Mouse (Mus musculus): ENCODE data around the gene Gipc3. TPM values are rescaled to one million over a fixed set of nuclear protein-coding genes. Genes with fewer than 3 reads are reported as not detected.

Gene Gipc3
- 0.05 and 0.08 TPM in 2 replicates for polyA plus RNA-seq (2014; fragmentation: Nextera tagmentation; extraction: Ambion mirVana)

DNA sequence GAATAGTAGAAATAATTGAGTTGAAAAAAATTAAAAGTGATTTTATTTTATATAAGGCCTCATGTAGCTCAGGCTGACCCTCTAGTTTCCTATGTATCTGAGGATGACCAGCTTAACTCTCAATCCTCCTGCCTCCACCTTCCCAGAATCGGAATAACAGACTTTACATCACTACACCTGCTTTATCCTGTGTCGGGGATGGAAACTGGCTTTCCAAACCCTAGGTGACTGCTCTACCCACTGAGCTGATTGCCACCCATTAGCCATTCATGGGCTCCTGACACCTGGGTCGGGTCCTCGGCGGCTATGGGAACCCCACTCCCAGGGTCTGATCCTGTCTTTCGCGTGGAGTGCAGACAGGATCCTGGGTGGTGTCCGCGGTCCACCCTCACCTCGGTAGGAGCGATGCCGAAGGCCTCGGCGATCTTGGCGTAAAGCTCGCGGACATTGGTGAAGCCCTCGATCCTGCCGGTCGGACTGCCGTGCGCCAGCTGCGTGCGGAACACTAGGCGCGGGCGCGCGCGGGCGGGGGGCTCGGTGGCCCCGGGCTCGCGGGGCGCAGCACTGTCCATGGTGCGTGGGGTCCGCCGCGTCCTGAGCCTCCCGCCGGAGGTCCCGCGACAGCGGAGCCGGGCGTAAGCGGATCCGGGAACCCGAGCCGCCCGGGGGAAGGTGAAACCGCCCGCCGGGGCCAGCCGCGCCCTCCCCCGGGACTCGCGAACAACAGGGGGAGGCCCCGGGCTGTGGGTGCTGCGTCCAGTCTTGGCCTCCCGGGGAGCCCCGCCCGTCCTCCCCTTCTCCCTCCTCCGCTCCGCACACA lies at the start of gene Gipc3:
TSS of gene Gipc3 (minus strand) at position 581 of the 820 bp plus-strand sequence.
- Histone ChIP-seq H3K4me1 (ENCODE audit: control insufficient read depth, insufficient read depth, low read length) (peaks cover 6% of the 10 kb centered on the region; the same call in 1 of the 2 replicates), H3K4me2 (ENCODE audit: low read depth, low read length) (peak within 1 kb of the TSS; percentile 71), H3K36me3 (ENCODE audit: control insufficient read depth, insufficient read depth, low read length) (no peaks in the 10 kb centered on the region), H3K9me3 (ENCODE audit: control insufficient read depth, low read length) (no peaks in the 10 kb centered on the region), H3K27me3 (ENCODE audit: control insufficient read depth, insufficient read depth, low read length) (peaks cover 34% of the 10 kb centered on the region), H3K4me3 (ENCODE audit: low read depth, low read length) (peak within 1 kb of the TSS; percentile 31), H3K27ac (ENCODE audit: low read depth, low read length) (no peak within 1 kb of the TSS), H3K9ac (replicated peaks; ENCODE audit: low read depth, low read length) (peak within 1 kb of the TSS; percentile 37)
- WGBS, result 5% methylated on average over 66 of the region's 67 CpGs
- ATAC-seq (ENCODE audit: low read depth), result no peak

DNA sequence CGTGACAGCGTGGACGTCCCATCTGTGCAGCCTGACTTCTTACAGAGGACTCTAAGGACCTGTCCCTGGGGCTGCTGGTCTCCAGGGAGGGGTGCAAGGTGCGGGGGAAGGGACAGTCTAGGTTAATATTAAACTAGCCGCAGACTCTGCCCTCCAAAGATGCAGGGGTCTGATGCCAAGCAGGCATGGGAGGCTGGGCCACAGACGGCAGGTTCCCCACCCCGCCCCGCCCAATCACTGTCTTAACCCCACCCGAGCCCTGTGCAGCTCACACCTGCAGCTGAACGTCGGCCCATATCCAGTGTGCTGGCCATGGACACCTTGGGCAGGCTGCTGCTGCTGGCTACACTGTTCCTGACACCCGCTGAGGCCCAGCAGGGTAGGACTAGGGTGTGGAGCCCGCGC lies 49.7 kb upstream of the Gipc3 start, which contains the start of gene Smim24:
TSS of gene Smim24 (plus strand) at position 271 of the 405 bp plus-strand sequence.
- 0 out of 2 replicates have a peak within 1 kb of the TSS, but pooled peaks have one; percentile 12 for H3K4me3 ChIP-seq (ENCODE audit: low read depth, low read length)
- H3K4me1 ChIP-seq (ENCODE audit: control insufficient read depth, insufficient read depth, low read length), result peaks cover 17% of the 10 kb centered on the region
- no peaks in the 10 kb centered on the region for H3K27me3 ChIP-seq (ENCODE audit: control insufficient read depth, insufficient read depth, low read length)
- peak within 1 kb of the TSS; percentile 22; the same call in 1 of the 2 replicates for H3K27ac ChIP-seq (ENCODE audit: low read depth, low read length)
- peak within 1 kb of the TSS; percentile 39 for H3K4me2 ChIP-seq (ENCODE audit: low read depth, low read length)
- WGBS, result 68% methylated on average over 13 of the region's 14 CpGs
- H3K9ac ChIP-seq (replicated peaks; ENCODE audit: low read depth, low read length), result peak within 1 kb of the TSS; percentile 32
- peaks cover 11% of the 10 kb centered on the region for H3K36me3 ChIP-seq (ENCODE audit: control insufficient read depth, insufficient read depth, low read length)
- no peaks in the 10 kb centered on the region for H3K9me3 ChIP-seq (ENCODE audit: control insufficient read depth, low read length)
- no peak for ATAC-seq (ENCODE audit: low read depth)

- WGBS, result 82% methylated on average over 6 of the region's 6 CpGs
- no peak overlapping the region for H3K9ac ChIP-seq (replicated peaks; ENCODE audit: low read depth, low read length)
- no peaks in the 10 kb centered on the region for H3K9me3 ChIP-seq (ENCODE audit: control insufficient read depth, low read length)
- peaks cover 12% of the 10 kb centered on the region for H3K36me3 ChIP-seq (ENCODE audit: control insufficient read depth, insufficient read depth, low read length)
- no peak for ATAC-seq (ENCODE audit: low read depth)
- no peak overlapping the region for H3K27ac ChIP-seq (ENCODE audit: low read depth, low read length)
- no peak overlapping the region for H3K4me2 ChIP-seq (ENCODE audit: low read depth, low read length)
- no peaks in the 10 kb centered on the region for H3K27me3 ChIP-seq (ENCODE audit: control insufficient read depth, insufficient read depth, low read length)
- H3K4me1 ChIP-seq (ENCODE audit: control insufficient read depth, insufficient read depth, low read length), result peaks cover 17% of the 10 kb centered on the region
- no peak overlapping the region for H3K4me3 ChIP-seq (ENCODE audit: low read depth, low read length)
These were observed 49.2 kb upstream of the Gipc3 start for GRCm38 (mm10) chr10:81392270-81392669.

GRCm38 (mm10) chr10:81390678-81390965 lies 47.6 kb upstream of the Gipc3 start:
- Histone ChIP-seq H3K4me2 (ENCODE audit: low read depth, low read length) (no peak overlapping the region), H3K36me3 (ENCODE audit: control insufficient read depth, insufficient read depth, low read length) (peaks cover 21% of the 10 kb centered on the region), H3K9me3 (ENCODE audit: control insufficient read depth, low read length) (no peaks in the 10 kb centered on the region), H3K4me1 (ENCODE audit: control insufficient read depth, insufficient read depth, low read length) (peaks cover 13% of the 10 kb centered on the region; the same call in 1 of the 2 replicates), H3K9ac (replicated peaks; ENCODE audit: low read depth, low read length) (no peak overlapping the region), H3K27me3 (ENCODE audit: control insufficient read depth, insufficient read depth, low read length) (no peaks in the 10 kb centered on the region), H3K4me3 (ENCODE audit: low read depth, low read length) (no peak overlapping the region), H3K27ac (ENCODE audit: low read depth, low read length) (no peak overlapping the region)
- 91% methylated on average over 13 of the region's 13 CpGs for WGBS
- no peak for ATAC-seq (ENCODE audit: low read depth)

DNA sequence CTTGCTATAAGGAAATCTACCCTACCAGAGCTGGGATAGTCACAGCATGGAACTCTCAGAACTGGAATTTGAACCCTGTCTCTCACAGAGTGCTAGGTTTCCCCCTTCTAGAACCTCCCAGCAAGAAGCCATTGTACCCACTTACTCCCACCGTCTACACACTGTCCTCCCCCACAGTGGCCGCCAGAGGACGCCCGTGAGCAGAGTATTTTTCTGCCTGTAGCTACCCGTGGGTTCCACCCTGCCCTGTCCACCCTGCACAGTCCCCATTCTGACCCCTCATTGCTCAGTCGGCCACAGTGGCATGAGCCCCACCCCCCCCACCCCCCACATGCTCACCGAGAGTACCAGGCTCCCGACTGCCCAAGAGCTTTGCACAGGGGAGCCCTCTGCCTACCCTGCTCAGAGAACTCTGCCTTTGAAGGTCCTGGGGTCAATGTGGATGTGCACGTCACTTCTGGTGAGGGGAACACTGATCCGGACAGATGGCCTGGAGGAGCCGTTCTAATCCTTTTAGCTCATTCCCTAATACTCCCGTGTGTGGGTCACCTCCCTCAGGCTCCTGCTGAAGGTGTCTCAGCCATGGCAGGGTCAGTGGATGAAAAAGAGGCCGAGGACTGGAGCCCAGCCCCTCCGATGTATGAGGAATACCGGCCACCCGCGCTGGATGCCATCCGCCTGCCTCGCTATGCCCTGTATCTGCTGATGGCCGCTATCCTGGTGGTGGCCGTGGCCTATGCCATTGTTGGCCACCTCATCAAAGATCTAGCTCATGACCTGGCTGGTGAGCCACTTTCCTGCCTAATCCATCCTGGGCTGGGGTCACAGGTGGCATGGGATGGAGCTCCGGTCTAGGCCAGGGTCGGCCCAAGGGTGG lies 47.0 kb upstream of the Gipc3 start:
- Histone ChIP-seq H3K4me3 (ENCODE audit: low read depth, low read length) (no peak overlapping the region), H3K36me3 (ENCODE audit: control insufficient read depth, insufficient read depth, low read length) (peaks cover 21% of the 10 kb centered on the region), H3K4me1 (ENCODE audit: control insufficient read depth, insufficient read depth, low read length) (peaks cover 17% of the 10 kb centered on the region), H3K9me3 (ENCODE audit: control insufficient read depth, low read length) (no peaks in the 10 kb centered on the region), H3K9ac (replicated peaks; ENCODE audit: low read depth, low read length) (no peak overlapping the region), H3K4me2 (ENCODE audit: low read depth, low read length) (no peak overlapping the region), H3K27ac (ENCODE audit: low read depth, low read length) (no peak overlapping the region), H3K27me3 (ENCODE audit: control insufficient read depth, insufficient read depth, low read length) (no peaks in the 10 kb centered on the region)
- ATAC-seq (ENCODE audit: low read depth), result peak; percentile 61
- WGBS, result 61% methylated on average over 23 of the region's 23 CpGs

DNA sequence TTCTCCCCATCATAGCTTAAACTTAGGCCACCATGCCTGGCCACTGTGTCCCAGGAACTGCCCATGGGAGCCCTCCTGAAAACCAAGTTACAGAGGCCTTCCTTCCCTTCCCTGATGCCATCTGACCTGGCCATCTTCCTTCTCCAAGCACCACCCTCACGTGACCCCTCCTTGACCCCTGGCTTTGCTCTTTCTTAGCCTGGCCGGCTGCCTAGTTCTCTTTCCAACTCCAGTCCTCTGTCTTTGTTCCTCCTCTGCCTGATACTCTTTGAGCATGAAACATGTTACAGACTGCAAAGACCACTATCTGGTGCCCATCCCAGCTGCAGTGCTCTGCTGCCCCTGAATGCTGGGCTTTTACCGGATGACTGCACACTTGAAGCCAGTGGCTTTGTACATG lies 46.3 kb upstream of the Gipc3 start:
- ATAC-seq (ENCODE audit: low read depth), result no peak
- Histone ChIP-seq H3K36me3 (ENCODE audit: control insufficient read depth, insufficient read depth, low read length) (peaks cover 21% of the 10 kb centered on the region), H3K4me2 (ENCODE audit: low read depth, low read length) (no peak overlapping the region), H3K27me3 (ENCODE audit: control insufficient read depth, insufficient read depth, low read length) (no peaks in the 10 kb centered on the region), H3K27ac (ENCODE audit: low read depth, low read length) (no peak overlapping the region), H3K9ac (replicated peaks; ENCODE audit: low read depth, low read length) (no peak overlapping the region), H3K4me1 (ENCODE audit: control insufficient read depth, insufficient read depth, low read length) (peaks cover 21% of the 10 kb centered on the region), H3K9me3 (ENCODE audit: control insufficient read depth, low read length) (no peaks in the 10 kb centered on the region), H3K4me3 (ENCODE audit: low read depth, low read length) (no peak overlapping the region)
- WGBS, result 58% methylated on average over 3 of the region's 3 CpGs

GRCm38 (mm10) chr10:81388505-81389055 lies 45.5 kb upstream of the Gipc3 start, which contains the start of gene Gm48552:
Gene Gm48552, plus strand, starts transcription at chr10:81389005.
- H3K4me3 ChIP-seq (ENCODE audit: low read depth, low read length), result no peak within 1 kb of the TSS
- no peak within 1 kb of the TSS for H3K4me2 ChIP-seq (ENCODE audit: low read depth, low read length)
- no peak for ATAC-seq (ENCODE audit: low read depth)
- no peaks in the 10 kb centered on the region for H3K27me3 ChIP-seq (ENCODE audit: control insufficient read depth, insufficient read depth, low read length)
- 87% methylated on average over 5 of the region's 5 CpGs for WGBS
- peaks cover 21% of the 10 kb centered on the region for H3K36me3 ChIP-seq (ENCODE audit: control insufficient read depth, insufficient read depth, low read length)
- no peaks in the 10 kb centered on the region for H3K9me3 ChIP-seq (ENCODE audit: control insufficient read depth, low read length)
- H3K4me1 ChIP-seq (ENCODE audit: control insufficient read depth, insufficient read depth, low read length), result peaks cover 16% of the 10 kb centered on the region
- H3K9ac ChIP-seq (replicated peaks; ENCODE audit: low read depth, low read length), result no peak within 1 kb of the TSS
- H3K27ac ChIP-seq (ENCODE audit: low read depth, low read length), result no peak within 1 kb of the TSS

GRCm38 (mm10) chr10:81387716-81388115 lies 44.6 kb upstream of the Gipc3 start:
- H3K27ac ChIP-seq (ENCODE audit: low read depth, low read length), result no peak overlapping the region
- H3K27me3 ChIP-seq (ENCODE audit: control insufficient read depth, insufficient read depth, low read length), result no peaks in the 10 kb centered on the region
- H3K36me3 ChIP-seq (ENCODE audit: control insufficient read depth, insufficient read depth, low read length), result peaks cover 21% of the 10 kb centered on the region
- no peak overlapping the region for H3K9ac ChIP-seq (replicated peaks; ENCODE audit: low read depth, low read length)
- H3K9me3 ChIP-seq (ENCODE audit: control insufficient read depth, low read length), result no peaks in the 10 kb centered on the region
- ATAC-seq (ENCODE audit: low read depth), result no peak
- H3K4me1 ChIP-seq (ENCODE audit: control insufficient read depth, insufficient read depth, low read length), result peaks cover 14% of the 10 kb centered on the region
- 95% methylated on average over 20 of the region's 20 CpGs for WGBS
- H3K4me2 ChIP-seq (ENCODE audit: low read depth, low read length), result no peak overlapping the region
- no peak overlapping the region for H3K4me3 ChIP-seq (ENCODE audit: low read depth, low read length)

Data from neural tube, embryonic 14.5 days (tissue).